Mouse (Mus musculus) heart, embryonic 10.5 days (tissue): ENCODE data around the gene Snx33. TPM values are rescaled to one million over a fixed set of nuclear protein-coding genes. Genes with fewer than 3 reads are reported as not detected.
"Not testable (repeated sequence)": the region's sequence is repeated elsewhere in the genome, so short reads cannot be mapped to it uniquely, and the experiment has no call there.

Experiments used
- DNase-seq: peaks from one replicate; pipeline ENCODE4 v3.0.0-alpha.2; 2017; ENCODE audit warnings: low spot score
- H3K27ac ChIP-seq: fragments of 300-500 bp; sonication (generic); 2 replicates; pipeline ENCODE4 v1.5.1; 2016; ENCODE audit warnings: mild to moderate bottlenecking
- H3K27me3 ChIP-seq: fragments of 300-500 bp; sonication (generic); 2 replicates; pipeline ENCODE4 v1.6.1; 2016; ENCODE audit warnings: mild to moderate bottlenecking; ENCODE audit not compliant: poor library complexity, insufficient read depth, severe bottlenecking
- H3K36me3 ChIP-seq: fragments of 300-500 bp; sonication (generic); 2 replicates; pipeline ENCODE4 v1.6.1; 2016; ENCODE audit warnings: mild to moderate bottlenecking, moderate library complexity
- H3K4me1 ChIP-seq: fragments of 300-500 bp; sonication (generic); 2 replicates; pipeline ENCODE4 v1.6.1; 2016; ENCODE audit warnings: mild to moderate bottlenecking
- H3K4me3 ChIP-seq: fragments of 300-500 bp; sonication (generic); 2 replicates; pipeline ENCODE4 v1.5.1; 2016; ENCODE audit warnings: mild to moderate bottlenecking, moderate library complexity
- H3K9me3 ChIP-seq: fragments of 300-500 bp; sonication (generic); 2 replicates; pipeline ENCODE4 v1.6.1; 2016; ENCODE audit warnings: mild to moderate bottlenecking, moderate library complexity
- WGBS: fragments of 180-500 bp; shearing (Covaris S2); methylation state at CpG from one replicate; pipeline ENCODE4 v1.1.7; 2016; 5-methylcytosine and 5-hydroxymethylcytosine counted together
- polyA plus RNA-seq: library from polyadenylated mRNA; unstranded; fragments of >200 nt; fragmentation: Nextera tagmentation; extraction: Ambion mirVana; gene quantifications from 2 replicates; pipeline ENCODE4 v1.2.1, GENCODE M21; 2016

Gene Snx33
- polyA plus RNA-seq, result 8.0 and 8.1 TPM in 2 replicates

- under 1% methylated on average over 50 of the region's 50 CpGs for WGBS
- Histone ChIP-seq H3K36me3 (peaks cover 7% of the 10 kb centered on the region; the same call in 1 of the 2 replicates), H3K4me3 (peak within 1 kb of the TSS; percentile 79), H3K4me1 (peaks cover 51% of the 10 kb centered on the region), H3K27me3 (no peaks in the 10 kb centered on the region), H3K9me3 (no peaks in the 10 kb centered on the region), H3K27ac (peak within 1 kb of the TSS; percentile 94)
- DNase-seq, result peak; percentile 96
Measured at GRCm38 (mm10) chr9:56928041-56928811, at the start of gene Snx33. Snx33 (minus strand) TSS chr9:56928371.

GRCm38 (mm10) chr9:56975199-56975598 is 47.0 kb upstream of the Snx33 start:
- H3K4me1 ChIP-seq, result peaks cover 9% of the 10 kb centered on the region; the same call in 1 of the 2 replicates
- H3K36me3 ChIP-seq, result peaks cover 22% of the 10 kb centered on the region
- H3K27me3 ChIP-seq, result no peaks in the 10 kb centered on the region
- DNase-seq, result no peak
- no peak overlapping the region for H3K4me3 ChIP-seq
- no peak overlapping the region for H3K27ac ChIP-seq
- WGBS, result 80% methylated on average over 3 of the region's 3 CpGs
- no peaks in the 10 kb centered on the region; the same call in 1 of the 2 replicates for H3K9me3 ChIP-seq

- DNase-seq, result no peak
- Histone ChIP-seq H3K4me1 (peaks cover 9% of the 10 kb centered on the region; the same call in 1 of the 2 replicates), H3K27ac (no peak overlapping the region), H3K36me3 (peaks cover 16% of the 10 kb centered on the region), H3K27me3 (no peaks in the 10 kb centered on the region), H3K9me3 (no peaks in the 10 kb centered on the region), H3K4me3 (no peak overlapping the region)
- 70% methylated on average over 8 of the region's 8 CpGs for WGBS
Measured at GRCm38 (mm10) chr9:56973960-56974524, 45.9 kb upstream of the Snx33 start.

GRCm38 (mm10) chr9:56970158-56970557 is 42.0 kb upstream of the Snx33 start:
- no peak for DNase-seq
- peaks cover 9% of the 10 kb centered on the region; the same call in 1 of the 2 replicates for H3K4me1 ChIP-seq
- no peak overlapping the region for H3K27ac ChIP-seq
- H3K4me3 ChIP-seq, result no peak overlapping the region
- H3K9me3 ChIP-seq, result no peaks in the 10 kb centered on the region
- H3K27me3 ChIP-seq, result no peaks in the 10 kb centered on the region
- WGBS, result 55% methylated on average over 2 of the region's 2 CpGs
- H3K36me3 ChIP-seq, result peaks cover 20% of the 10 kb centered on the region

GRCm38 (mm10) chr9:56961591-56961990 is 33.4 kb upstream of the Snx33 start:
- WGBS, result 94% methylated on average over 3 of the region's 3 CpGs
- Histone ChIP-seq H3K27ac (no peak overlapping the region), H3K36me3 (peaks cover 41% of the 10 kb centered on the region; the same call in 1 of the 2 replicates), H3K4me3 (no peak overlapping the region), H3K9me3 (no peaks in the 10 kb centered on the region), H3K4me1 (no peaks in the 10 kb centered on the region), H3K27me3 (no peaks in the 10 kb centered on the region)
- no peak for DNase-seq

- H3K4me1 ChIP-seq, result no peaks in the 10 kb centered on the region
Measured at GRCm38 (mm10) chr9:56958689-56959088, 30.5 kb upstream of the Snx33 start.

GRCm38 (mm10) chr9:56956966-56957675 is 28.9 kb upstream of the Snx33 start:
- Histone ChIP-seq H3K9me3 (no peaks in the 10 kb centered on the region), H3K4me1 (no peaks in the 10 kb centered on the region), H3K27ac (no peak overlapping the region), H3K4me3 (no peak overlapping the region), H3K36me3 (peaks cover 24% of the 10 kb centered on the region), H3K27me3 (no peaks in the 10 kb centered on the region)
- 72% methylated on average over 7 of the region's 7 CpGs for WGBS
- no peak for DNase-seq

More at GRCm38 (mm10) chr9:56958689-56959088, 30.5 kb upstream of the Snx33 start:
- no peak for DNase-seq
- Histone ChIP-seq H3K9me3 (no peaks in the 10 kb centered on the region), H3K27ac (no peak overlapping the region), H3K4me3 (no peak overlapping the region), H3K27me3 (no peaks in the 10 kb centered on the region), H3K36me3 (peaks cover 37% of the 10 kb centered on the region)
- 86% methylated on average over 2 of the region's 2 CpGs for WGBS

GRCm38 (mm10) chr9:56953562-56953961 is 25.4 kb upstream of the Snx33 start:
- H3K4me1 ChIP-seq, result peaks cover 7% of the 10 kb centered on the region
- WGBS, result 89% methylated on average over 1 of the region's 1 CpGs
- H3K4me3 ChIP-seq, result no peak overlapping the region
- H3K9me3 ChIP-seq, result no peaks in the 10 kb centered on the region
- peaks cover 13% of the 10 kb centered on the region for H3K36me3 ChIP-seq
- no peak overlapping the region for H3K27ac ChIP-seq
- H3K27me3 ChIP-seq, result no peaks in the 10 kb centered on the region
- no peak for DNase-seq

GRCm38 (mm10) chr9:56950414-56951400 is 22.5 kb upstream of the Snx33 start, which contains the start of gene Snupn:
Snupn (plus strand) TSS chr9:56950878.
- WGBS, result 1% methylated on average over 50 of the region's 50 CpGs
- Histone ChIP-seq H3K36me3 (peaks cover 3% of the 10 kb centered on the region), H3K4me3 (peak within 1 kb of the TSS; percentile 72), H3K4me1 (peaks cover 7% of the 10 kb centered on the region), H3K9me3 (no peaks in the 10 kb centered on the region), H3K27me3 (no peaks in the 10 kb centered on the region), H3K27ac (peak within 1 kb of the TSS; percentile 90)
- peak; percentile 99 for DNase-seq

- H3K27me3 ChIP-seq, result no peaks in the 10 kb centered on the region
- peak overlapping the region; percentile 72 for H3K4me3 ChIP-seq
- H3K4me1 ChIP-seq, result peaks cover 7% of the 10 kb centered on the region
- no peak for DNase-seq
- peak overlapping the region; percentile 90 for H3K27ac ChIP-seq
- no peaks in the 10 kb centered on the region for H3K36me3 ChIP-seq
- WGBS, result 27% methylated on average over 13 of the region's 13 CpGs
- no peaks in the 10 kb centered on the region for H3K9me3 ChIP-seq
Measured at GRCm38 (mm10) chr9:56949767-56950166, 21.6 kb upstream of the Snx33 start.

GRCm38 (mm10) chr9:56948699-56949098 is 20.5 kb upstream of the Snx33 start:
- not testable (repeated sequence) for H3K27ac ChIP-seq, DNase-seq
- WGBS, result 82% methylated on average over 5 of the region's 5 CpGs

GRCm38 (mm10) chr9:56947481-56947880 is 19.3 kb upstream of the Snx33 start:
- DNase-seq, H3K4me3 ChIP-seq: not testable (repeated sequence)
- 24% methylated on average over 3 of the region's 3 CpGs for WGBS

More at GRCm38 (mm10) chr9:56948699-56949098, 20.5 kb upstream of the Snx33 start:
- not testable (repeated sequence) for H3K36me3 ChIP-seq, H3K27me3 ChIP-seq, H3K9me3 ChIP-seq, H3K4me3 ChIP-seq, H3K4me1 ChIP-seq

More at GRCm38 (mm10) chr9:56947481-56947880, 19.3 kb upstream of the Snx33 start:
- H3K27ac ChIP-seq, H3K36me3 ChIP-seq, H3K9me3 ChIP-seq, H3K27me3 ChIP-seq, H3K4me1 ChIP-seq: not testable (repeated sequence)
